Mouse (Mus musculus): Measurements from ENCODE around the gene Fpgs.

DNA sequence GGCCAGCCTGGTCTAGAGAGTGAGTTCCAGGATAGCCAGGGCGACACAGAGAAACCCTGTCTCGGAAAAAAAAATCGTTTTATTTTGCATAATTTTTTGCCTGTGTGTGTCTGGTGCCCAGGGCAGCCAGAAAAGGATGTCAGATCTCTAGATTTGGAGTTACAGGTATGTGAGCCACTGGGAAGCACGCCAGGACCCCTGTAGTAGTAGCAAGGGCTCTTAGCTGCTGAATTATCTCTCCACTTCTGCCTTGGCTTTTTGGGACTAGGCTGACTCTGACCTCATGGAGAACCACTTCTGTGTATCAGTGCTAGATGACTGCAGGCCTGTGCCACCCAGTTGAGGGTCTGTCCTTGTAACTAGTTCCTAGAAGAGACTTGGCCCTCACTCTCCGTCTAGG, 62.1 kb downstream of the Fpgs start:
- TF ChIP-seq MAX (IDR thresholded peaks at IDR 0.05) (no peak), CTCF (IDR thresholded peaks at IDR 0.05; ENCODE audit: control insufficient read depth, insufficient read depth, insufficient read length) (no peak)
